Mouse (Mus musculus): ENCODE data around the gene Actb.

DNA sequence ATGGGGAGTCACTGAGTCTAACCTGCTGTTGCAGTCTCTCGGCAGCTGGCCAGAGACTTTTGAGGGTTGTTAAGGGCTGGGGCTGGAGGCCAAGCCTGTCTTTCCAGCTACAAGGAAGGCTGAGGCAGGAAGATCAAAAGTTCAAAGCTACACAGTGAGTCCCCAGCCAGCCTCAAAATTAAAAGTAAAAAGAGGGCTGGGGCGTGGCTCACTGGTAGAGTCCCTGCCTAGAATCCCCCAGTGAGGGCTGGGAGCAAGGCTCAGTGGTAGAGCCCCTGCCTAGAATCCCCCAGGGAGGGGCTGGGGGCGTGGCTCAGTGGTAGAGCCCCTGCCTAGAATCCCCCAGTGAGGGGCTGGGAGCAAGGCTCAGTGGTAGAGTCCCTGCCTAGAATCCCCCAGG, 17.2 kb upstream of the Actb start:
- TF ChIP-seq CTCF (IDR thresholded peaks at IDR 0.05): no peak
- no peak for TF ChIP-seq EP300 (IDR thresholded peaks at IDR 0.05)

Data from lung, postnatal 0 days (tissue).